Mouse (Mus musculus) hindbrain, embryonic 14.5 days (tissue): ENCODE data around the gene Aldh16a1. TPM values are rescaled to one million over a fixed set of nuclear protein-coding genes. Genes with fewer than 3 reads are reported as not detected.
A peak's percentile ranks its signal among the peaks of the same experiment; 100 is the strongest.
"Not testable (repeated sequence)": the region's sequence is repeated elsewhere in the genome, so short reads cannot be mapped to it uniquely, and the experiment has no call there.

Experiments used
- ATAC-seq: fragments of 200-750 bp; cut with Nextera tagmentation; 2 replicates; pipeline ENCODE4 v1.8.0; 2017; ENCODE audit warnings: moderate number of reproducible peaks, mild to moderate bottlenecking, moderate TSS enrichment, moderate library complexity; ENCODE audit not compliant: low FRiP score
- DNase-seq: peaks from one replicate; pipeline ENCODE4 v3.0.0-alpha.2; 2015; ENCODE audit warnings: low spot score
- H3K27ac ChIP-seq: fragments of 300-500 bp; sonication (generic); 2 replicates; pipeline ENCODE4 v1.5.1; 2014; ENCODE audit warnings: mild to moderate bottlenecking, moderate library complexity
- H3K27me3 ChIP-seq: fragments of 300-500 bp; sonication (generic); 2 replicates; pipeline ENCODE4 v1.6.1; 2014; ENCODE audit warnings: mild to moderate bottlenecking, low read length, mixed read lengths; ENCODE audit not compliant: control insufficient read depth, insufficient read depth
- H3K36me3 ChIP-seq: fragments of 300-500 bp; sonication (generic); replicated peaks from 2 replicates; pipeline ENCODE4 v1.6.1; 2014; ENCODE audit not compliant: control insufficient read depth, insufficient read depth
- H3K4me1 ChIP-seq: fragments of 300-500 bp; sonication (generic); replicated peaks from 2 replicates; pipeline ENCODE4 v1.6.1; 2014; ENCODE audit warnings: antibody characterized with exemption, low read length, mixed read lengths; ENCODE audit not compliant: control insufficient read depth, insufficient read depth
- H3K4me2 ChIP-seq: fragments of 300-500 bp; sonication (generic); replicated peaks from 2 replicates; pipeline ENCODE4 v1.6.1; 2014; ENCODE audit warnings: mild to moderate bottlenecking, moderate library complexity
- H3K4me3 ChIP-seq: fragments of 300-500 bp; sonication (generic); replicated peaks from 2 replicates; pipeline ENCODE4 v1.5.1; 2014; ENCODE audit warnings: mild to moderate bottlenecking, low read length
- H3K9ac ChIP-seq: fragments of 300-500 bp; sonication (generic); 2 replicates; pipeline ENCODE4 v1.6.1; 2014
- H3K9me3 ChIP-seq: fragments of 300-500 bp; sonication (generic); 2 replicates; pipeline ENCODE4 v1.6.1; 2016; ENCODE audit warnings: low read length; ENCODE audit not compliant: control insufficient read depth
- WGBS: fragments of 180-500 bp; shearing (Covaris S2); extraction: QIAGEN DNeasy Blood & Tissue Kit; methylation state at CpG from one replicate; pipeline ENCODE4 v1.1.7; 2014; 5-methylcytosine and 5-hydroxymethylcytosine counted together
- polyA plus RNA-seq: library from polyadenylated mRNA; unstranded; fragments of >200 nt; fragmentation: Nextera tagmentation; extraction: Ambion mirVana; gene quantifications from 2 replicates; pipeline ENCODE4 v1.2.1, GENCODE M21; 2014

The Aldh16a1 gene
- polyA plus RNA-seq, 1 experiment from 2014 or later = 21.3 TPM

DNA sequence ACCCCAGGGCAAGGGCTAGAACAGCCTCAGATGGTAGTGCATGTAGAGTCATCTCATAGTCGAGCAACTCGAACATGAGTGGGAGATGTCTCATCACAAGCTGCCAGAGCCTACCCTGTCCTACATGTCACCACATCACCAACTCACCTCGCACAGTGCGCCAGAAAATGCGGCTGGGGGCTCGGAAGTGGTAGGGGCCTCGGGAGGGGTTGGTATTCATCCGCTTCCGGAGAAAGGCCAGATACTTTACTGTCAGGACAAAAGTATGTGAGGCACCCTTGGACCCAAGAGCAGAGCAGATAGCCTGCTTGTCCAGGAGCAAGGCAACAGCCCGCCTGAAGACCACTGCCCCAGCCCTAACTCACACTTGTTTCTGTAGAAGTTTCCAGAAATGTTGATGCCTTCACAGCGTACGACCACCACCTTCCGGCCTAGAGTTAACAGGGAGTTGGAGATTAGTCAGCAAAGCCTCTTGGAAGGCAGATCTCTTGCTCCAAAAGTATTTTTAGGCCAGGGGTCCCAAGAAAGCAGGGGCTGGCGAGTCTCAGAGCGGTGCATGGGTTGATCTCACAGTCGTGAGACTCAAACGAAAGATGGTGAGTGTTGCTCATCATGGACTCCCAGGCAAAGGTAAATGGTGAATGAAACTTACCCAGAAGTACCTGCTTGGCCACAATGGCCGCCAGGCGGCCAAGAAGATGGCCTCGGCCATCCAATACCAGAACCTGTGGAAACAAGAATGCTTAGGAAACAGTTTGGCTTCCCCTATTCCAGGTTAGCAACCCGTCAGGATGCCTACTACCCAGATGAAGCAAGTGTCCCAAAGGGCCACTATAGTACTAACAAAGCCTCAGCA lies 27.3 kb downstream of the Aldh16a1 start:
- Histone ChIP-seq H3K9ac (peak overlapping the region; percentile 97), H3K27ac (peak overlapping the region; percentile 88; the same call in 1 of the 2 replicates), H3K4me1 (peaks cover 32% of the 10 kb centered on the region), H3K4me3 (peak overlapping the region; percentile 81), H3K9me3 (no peaks in the 10 kb centered on the region), H3K27me3 (no peaks in the 10 kb centered on the region), H3K36me3 (peaks cover 43% of the 10 kb centered on the region), H3K4me2 (peak overlapping the region; percentile 69)
- ATAC-seq (no peak), DNase-seq (no peak)
- 56% methylated on average over 21 of the region's 21 CpGs for WGBS

DNA sequence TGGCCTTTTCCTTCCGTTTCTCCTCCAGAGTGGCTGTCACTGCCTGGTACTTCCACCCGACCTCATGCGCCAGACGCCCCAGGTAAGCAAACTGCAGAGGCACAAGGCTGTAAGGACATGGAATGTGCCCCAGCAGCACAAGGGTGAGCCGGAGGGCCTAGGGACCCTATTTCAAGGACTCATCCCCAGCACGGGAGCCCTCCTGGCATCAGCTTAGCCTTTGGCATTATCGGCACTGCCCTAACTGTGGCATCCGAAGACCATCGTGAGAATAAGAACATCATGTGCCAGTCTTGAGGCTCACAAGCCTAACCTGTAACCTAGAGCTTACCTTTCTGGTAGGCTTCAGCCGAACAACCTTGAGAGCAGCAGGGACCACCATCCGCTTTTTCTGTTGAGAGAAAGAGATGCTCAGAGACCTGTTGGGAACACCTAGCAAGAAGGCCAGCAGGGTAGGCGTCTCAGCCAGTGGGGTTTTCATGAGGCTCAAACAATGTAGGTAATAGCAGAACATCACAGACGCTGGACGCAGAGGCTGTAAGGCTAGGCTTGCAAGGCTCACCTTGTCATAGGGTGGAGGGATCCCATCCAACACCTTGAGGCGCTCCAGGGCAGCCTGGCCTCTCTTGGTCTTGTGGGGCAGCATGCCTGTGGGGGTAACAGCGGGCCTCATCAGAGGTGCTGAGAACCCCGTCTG lies 28.1 kb downstream of the Aldh16a1 start:
- WGBS = 83% methylated on average over 17 of the region's 17 CpGs
- Histone ChIP-seq H3K9me3 (no peaks in the 10 kb centered on the region), H3K4me1 (peaks cover 32% of the 10 kb centered on the region), H3K4me3 (peak overlapping the region; percentile 81; the same call in 1 of the 2 replicates), H3K27me3 (no peaks in the 10 kb centered on the region), H3K9ac (peak overlapping the region; percentile 97), H3K4me2 (peak overlapping the region; percentile 69), H3K36me3 (peaks cover 50% of the 10 kb centered on the region), H3K27ac (no peak overlapping the region)
- DNase-seq = no peak
- no peak for ATAC-seq

DNA sequence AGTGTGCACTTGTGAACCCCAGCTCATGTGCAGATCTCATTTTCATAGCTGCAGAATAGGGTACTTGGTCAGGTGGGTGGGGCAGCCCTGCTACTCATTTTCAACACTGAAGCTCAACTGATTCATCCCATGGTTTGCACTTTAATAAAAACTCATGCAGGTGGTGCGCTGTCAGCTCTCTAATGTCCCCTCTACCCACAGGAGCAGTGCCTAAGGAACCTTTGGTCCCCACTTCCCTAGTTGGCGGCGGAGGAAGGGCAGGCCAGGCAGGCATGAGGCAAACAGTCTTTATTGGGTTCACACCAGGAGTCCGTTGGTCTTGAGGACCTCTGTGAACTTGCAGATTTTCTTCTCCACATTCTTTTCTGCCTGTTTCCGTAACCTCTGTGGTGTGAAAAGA lies 28.7 kb downstream of the Aldh16a1 start:
- H3K36me3 ChIP-seq = peaks cover 57% of the 10 kb centered on the region
- 62% methylated on average over 5 of the region's 5 CpGs for WGBS
- not testable (repeated sequence) for H3K27me3 ChIP-seq, H3K4me3 ChIP-seq, DNase-seq, H3K27ac ChIP-seq, H3K9ac ChIP-seq, ATAC-seq, H3K9me3 ChIP-seq
- H3K4me1 ChIP-seq = peaks cover 32% of the 10 kb centered on the region
- H3K4me2 ChIP-seq = peak overlapping the region; percentile 62; the same call in 1 of the 2 replicates

DNA sequence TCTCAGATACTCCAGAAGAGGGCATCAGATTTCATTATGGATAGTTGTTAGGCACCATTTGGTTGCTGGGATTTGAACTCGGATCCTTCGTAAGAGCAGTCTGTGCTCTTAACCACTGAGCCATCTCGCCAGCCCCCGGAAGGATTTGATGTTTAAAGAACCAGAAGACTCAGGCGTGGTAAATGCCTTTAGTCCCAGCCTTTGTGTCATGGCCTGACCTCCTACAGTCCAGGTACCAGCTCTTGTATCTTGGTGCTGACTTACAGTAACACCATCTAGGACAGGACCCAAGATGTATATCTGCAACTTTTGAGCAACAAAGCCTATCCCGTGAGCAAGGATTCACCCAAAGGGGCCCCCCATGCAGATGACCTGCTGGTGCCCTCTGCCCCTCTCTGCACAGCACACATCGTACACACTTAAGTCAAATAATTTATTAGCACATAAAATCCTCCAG lies 29.2 kb downstream of the Aldh16a1 start:
- H3K9ac ChIP-seq = peak overlapping the region; percentile 56
- 15% methylated on average over 7 of the region's 7 CpGs for whole genome bisulfite sequencing
- H3K4me3 ChIP-seq = no peak overlapping the region
- peak overlapping the region; percentile 62 for H3K4me2 ChIP-seq
- no peak for DNase-seq
- H3K36me3 ChIP-seq = peaks cover 62% of the 10 kb centered on the region
- no peaks in the 10 kb centered on the region for H3K9me3 ChIP-seq
- ATAC-seq = no peak
- no peaks in the 10 kb centered on the region for H3K27me3 ChIP-seq
- peaks cover 32% of the 10 kb centered on the region for H3K4me1 ChIP-seq
- peak overlapping the region; percentile 86 for H3K27ac ChIP-seq

DNA sequence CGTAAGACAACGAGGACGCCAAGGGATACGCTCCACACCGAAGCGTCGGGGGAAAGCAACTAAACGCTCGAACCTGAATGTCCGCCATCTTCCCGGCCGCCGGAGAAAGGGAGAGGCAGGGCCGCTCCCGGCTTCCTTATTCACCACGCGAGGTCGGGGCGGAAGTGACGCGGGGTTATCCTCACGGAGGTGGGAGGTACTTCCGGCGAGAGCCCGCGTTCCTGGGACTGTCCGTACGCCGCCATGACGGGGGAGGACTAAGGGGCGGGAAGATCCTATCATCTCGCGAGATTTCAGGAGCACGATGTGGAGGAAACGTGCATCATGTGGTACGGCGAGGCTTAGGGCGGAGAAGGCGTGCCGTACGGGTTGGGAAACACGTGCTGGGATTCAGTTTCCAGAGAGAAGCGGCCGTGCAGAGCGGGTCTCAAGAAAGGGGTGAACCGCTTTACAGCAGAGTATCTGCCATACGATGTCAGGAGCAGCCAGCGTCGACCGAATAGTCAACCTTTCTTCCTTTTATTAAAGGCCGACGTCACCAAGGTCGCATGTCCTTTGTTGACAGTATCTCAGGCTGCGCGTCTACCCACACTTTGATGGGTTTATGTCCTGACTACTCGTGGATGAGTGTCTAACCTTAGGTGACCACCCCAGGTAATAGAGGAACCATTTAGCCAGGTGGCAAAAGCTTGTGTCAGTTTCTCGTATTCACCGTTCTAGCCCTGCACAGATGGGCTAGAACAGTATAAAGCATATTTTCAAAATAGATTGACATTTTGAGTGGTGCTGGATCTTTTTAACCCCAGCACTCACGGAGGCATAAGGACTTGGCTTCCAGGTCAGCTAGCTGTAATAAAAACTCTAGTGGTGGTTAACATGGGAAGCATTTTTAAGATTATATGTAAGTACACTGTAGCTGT lies 29.9 kb downstream of the Aldh16a1 start, which contains the start of gene Rps11:
Gene Rps11 (minus strand): TSS at position 216 of the 920 bp plus-strand sequence.
- H3K4me1 ChIP-seq = peaks cover 31% of the 10 kb centered on the region
- no peaks in the 10 kb centered on the region for H3K9me3 ChIP-seq
- H3K4me2 ChIP-seq = peak within 1 kb of the TSS; percentile 96

DNA sequence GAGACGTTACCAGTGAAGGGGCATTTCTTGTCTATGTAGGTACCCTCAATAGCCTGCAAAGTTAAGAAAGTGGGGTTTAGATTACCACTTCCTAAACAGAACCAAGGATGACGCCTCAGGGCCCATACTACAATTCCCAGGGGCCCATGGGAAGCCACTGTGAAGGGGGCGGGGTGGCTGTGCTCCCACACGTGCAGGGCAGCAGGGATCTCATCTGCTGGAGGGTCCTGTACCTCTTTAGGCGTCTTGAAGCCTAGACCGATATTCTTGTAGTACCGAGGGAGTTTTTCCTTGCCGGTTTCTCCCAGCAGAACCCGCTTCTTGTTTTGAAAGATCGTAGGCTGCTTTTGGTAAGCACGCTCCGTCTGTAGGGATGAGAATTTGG lies 31.2 kb downstream of the Aldh16a1 start:
- H3K27me3 ChIP-seq = no peaks in the 10 kb centered on the region
- no peak for DNase-seq
- H3K9me3 ChIP-seq = no peaks in the 10 kb centered on the region
- H3K9ac ChIP-seq = peak overlapping the region; percentile 98
- H3K4me3 ChIP-seq = peak overlapping the region; percentile 92
- peak overlapping the region; percentile 96 for H3K4me2 ChIP-seq
- H3K36me3 ChIP-seq = peaks cover 81% of the 10 kb centered on the region
- ATAC-seq = no peak
- H3K4me1 ChIP-seq = peaks cover 27% of the 10 kb centered on the region
- 26% methylated on average over 12 of the region's 12 CpGs for whole genome bisulfite sequencing
- H3K27ac ChIP-seq = peak overlapping the region; percentile 91

More for the DNA sequence above, 29.9 kb downstream of the Aldh16a1 start, which contains the start of gene Rps11:
- peak within 1 kb of the TSS; percentile 91 for H3K27ac ChIP-seq
- WGBS = under 1% methylated on average over 59 of the region's 59 CpGs
- H3K9ac ChIP-seq = peak within 1 kb of the TSS; percentile 98
- peaks cover 68% of the 10 kb centered on the region for H3K36me3 ChIP-seq
- DNase-seq = peak; percentile 99
- peak; percentile 88 for ATAC-seq
- H3K4me3 ChIP-seq = peak within 1 kb of the TSS; percentile 92
- H3K27me3 ChIP-seq = no peaks in the 10 kb centered on the region

DNA sequence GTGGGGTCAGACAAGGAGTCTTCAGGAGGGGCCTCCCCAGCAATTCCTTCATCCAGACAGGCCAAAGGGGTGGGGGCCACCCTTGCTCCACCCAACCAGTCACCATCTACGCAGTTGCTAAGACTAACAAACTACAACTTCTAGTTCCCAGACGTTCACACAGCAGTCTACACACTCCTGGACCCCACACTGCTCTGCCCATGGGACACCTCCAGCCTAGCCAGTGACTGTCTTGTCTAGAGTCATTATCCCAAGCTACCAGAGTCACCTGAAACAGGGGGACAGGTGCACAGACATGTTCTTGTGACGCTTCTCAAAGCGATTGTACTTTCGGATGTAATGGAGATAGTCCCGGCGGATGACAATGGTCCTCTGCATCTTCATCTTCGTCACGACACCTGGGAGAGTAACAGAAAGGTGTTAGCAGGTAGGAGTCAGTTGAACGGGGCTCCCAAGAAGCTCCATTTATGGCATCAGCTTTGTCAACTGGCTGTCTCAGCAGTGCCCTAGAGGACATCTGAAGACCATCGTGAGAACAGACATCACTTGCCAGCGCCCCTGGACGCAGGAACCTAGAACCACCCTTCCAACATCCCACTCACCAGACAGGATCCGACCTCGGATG lies 31.7 kb downstream of the Aldh16a1 start:
- Histone ChIP-seq H3K4me2 (peak overlapping the region; percentile 96), H3K4me3 (peak overlapping the region; percentile 92), H3K9me3 (no peaks in the 10 kb centered on the region), H3K9ac (peak overlapping the region; percentile 98), H3K27me3 (no peaks in the 10 kb centered on the region), H3K27ac (no peak overlapping the region), H3K4me1 (peaks cover 26% of the 10 kb centered on the region), H3K36me3 (peaks cover 87% of the 10 kb centered on the region)
- WGBS = 86% methylated on average over 15 of the region's 15 CpGs
- no peak for ATAC-seq
- DNase-seq = no peak

DNA sequence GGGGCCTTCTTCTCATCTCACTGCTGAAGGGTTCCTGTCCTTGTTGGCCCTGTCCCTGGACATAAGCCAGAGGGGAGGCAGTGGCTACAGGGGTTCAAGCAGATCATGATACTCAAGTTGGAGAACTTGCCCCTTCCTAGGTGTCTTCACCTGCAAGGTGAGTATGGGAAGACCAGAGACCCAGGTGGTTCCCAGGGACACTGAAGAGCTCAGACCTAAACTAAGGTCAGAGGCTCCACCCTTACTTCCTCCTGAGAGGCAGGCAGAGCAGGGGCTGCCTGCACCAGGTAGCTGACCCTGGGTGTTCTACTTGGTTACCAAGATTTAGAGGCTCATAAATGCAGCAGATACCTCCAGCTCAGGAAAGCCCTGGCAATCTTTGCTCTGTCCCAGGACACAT lies 32.4 kb downstream of the Aldh16a1 start:
- ATAC-seq = no peak
- Histone ChIP-seq H3K4me2 (no peak overlapping the region), H3K4me3 (no peak overlapping the region), H3K9ac (no peak overlapping the region), H3K27ac (no peak overlapping the region), H3K9me3 (no peaks in the 10 kb centered on the region), H3K36me3 (peaks cover 83% of the 10 kb centered on the region), H3K27me3 (no peaks in the 10 kb centered on the region), H3K4me1 (peaks cover 19% of the 10 kb centered on the region)
- no peak for DNase-seq
